Mouse (Mus musculus) hindbrain, embryonic 12.5 days (tissue): ENCODE data around the gene Aqp12. TPM values are rescaled to one million over a fixed set of nuclear protein-coding genes. Genes with fewer than 3 reads are reported as not detected.
"Not testable (repeated sequence)": the region's sequence is repeated elsewhere in the genome, so short reads cannot be mapped to it uniquely, and the experiment has no call there.

Experiments used
- ATAC-seq: fragments of 200-750 bp; cut with Nextera tagmentation; 2 replicates; pipeline ENCODE4 v1.8.0; 2017; ENCODE audit warnings: moderate TSS enrichment; ENCODE audit not compliant: low FRiP score
- H3K27ac ChIP-seq: fragments of 300-500 bp; sonication (generic); 2 replicates; pipeline ENCODE4 v1.5.1; 2016; ENCODE audit warnings: mild to moderate bottlenecking
- H3K27me3 ChIP-seq: fragments of 300-500 bp; sonication (generic); 2 replicates; pipeline ENCODE4 v1.6.1; 2016; ENCODE audit warnings: mild to moderate bottlenecking
- H3K36me3 ChIP-seq: fragments of 300-500 bp; sonication (generic); 2 replicates; pipeline ENCODE4 v1.6.1; 2016; ENCODE audit warnings: mild to moderate bottlenecking
- H3K4me1 ChIP-seq: fragments of 300-500 bp; sonication (generic); 2 replicates; pipeline ENCODE4 v1.6.1; 2016
- H3K4me2 ChIP-seq: fragments of 300-500 bp; sonication (generic); replicated peaks from 2 replicates; pipeline ENCODE4 v1.6.1; 2016; ENCODE audit warnings: mild to moderate bottlenecking
- H3K4me3 ChIP-seq: fragments of 300-500 bp; sonication (generic); 2 replicates; pipeline ENCODE4 v1.5.1; 2016; ENCODE audit warnings: mild to moderate bottlenecking
- H3K9ac ChIP-seq: fragments of 300-500 bp; sonication (generic); 2 replicates; pipeline ENCODE4 v1.6.1; 2016; ENCODE audit warnings: mild to moderate bottlenecking, moderate library complexity
- H3K9me3 ChIP-seq: fragments of 300-500 bp; sonication (generic); replicated peaks from 2 replicates; pipeline ENCODE4 v1.6.1; 2016; ENCODE audit warnings: mild to moderate bottlenecking
- WGBS: fragments of 180-500 bp; shearing (Covaris S2); methylation state at CpG from one replicate; pipeline ENCODE4 v1.1.7; 2016; 5-methylcytosine and 5-hydroxymethylcytosine counted together
- polyA plus RNA-seq: library from polyadenylated mRNA; unstranded; fragments of >200 nt; fragmentation: Nextera tagmentation; extraction: Ambion mirVana; gene quantifications from 2 replicates; pipeline ENCODE4 v1.2.1, GENCODE M21; 2016

The Aqp12 gene
- not detected in 2 replicates for polyA plus RNA-seq

- 0 out of 2 replicates have a peak, but pooled peaks cover 3% of the 10 kb centered on the region for H3K9me3 ChIP-seq
Observed at GRCm38 (mm10) chr1:93006061-93006460, at the start of gene Aqp12. Gene Aqp12 (plus strand): TSS chr1:93006334.

GRCm38 (mm10) chr1:92956571-92957335 is 49.4 kb upstream of the Aqp12 start:
- H3K9ac ChIP-seq, H3K36me3 ChIP-seq, H3K27me3 ChIP-seq, H3K4me3 ChIP-seq, H3K27ac ChIP-seq, H3K9me3 ChIP-seq, H3K4me1 ChIP-seq, ATAC-seq: not testable (repeated sequence)
- WGBS = 10% methylated on average over 11 of the region's 11 CpGs
- H3K4me2 ChIP-seq = peak overlapping the region; percentile 37

More at GRCm38 (mm10) chr1:93006061-93006460, at the start of gene Aqp12:
- Histone ChIP-seq H3K9ac (no peak within 1 kb of the TSS), H3K4me2 (no peak within 1 kb of the TSS), H3K27me3 (no peaks in the 10 kb centered on the region), H3K36me3 (no peaks in the 10 kb centered on the region), H3K4me1 (no peaks in the 10 kb centered on the region), H3K27ac (no peak within 1 kb of the TSS), H3K4me3 (no peak within 1 kb of the TSS)
- no peak for ATAC-seq
- WGBS = 84% methylated on average over 7 of the region's 7 CpGs

GRCm38 (mm10) chr1:92958999-92959398 is 47.1 kb upstream of the Aqp12 start:
- no peak overlapping the region for H3K9ac ChIP-seq
- H3K27me3 ChIP-seq = no peaks in the 10 kb centered on the region
- H3K36me3 ChIP-seq = no peaks in the 10 kb centered on the region
- no peaks in the 10 kb centered on the region for H3K4me1 ChIP-seq
- no peak overlapping the region for H3K4me2 ChIP-seq
- no peak overlapping the region for H3K4me3 ChIP-seq
- 79% methylated on average over 1 of the region's 1 CpGs for WGBS
- H3K27ac ChIP-seq = no peak overlapping the region
- no peak for ATAC-seq
- no peaks in the 10 kb centered on the region for H3K9me3 ChIP-seq

- not testable (repeated sequence) for H3K9me3 ChIP-seq, H3K4me2 ChIP-seq, H3K4me3 ChIP-seq, H3K4me1 ChIP-seq, H3K9ac ChIP-seq, H3K27me3 ChIP-seq, ATAC-seq, H3K27ac ChIP-seq, H3K36me3 ChIP-seq
- WGBS = 92% methylated on average over 6 of the region's 6 CpGs
Observed at GRCm38 (mm10) chr1:92970791-92971190, 35.3 kb upstream of the Aqp12 start.

- no peaks in the 10 kb centered on the region for H3K36me3 ChIP-seq
- no peak for ATAC-seq
- H3K4me1 ChIP-seq = peaks cover 12% of the 10 kb centered on the region
- H3K27me3 ChIP-seq = no peaks in the 10 kb centered on the region
- H3K27ac ChIP-seq = no peak overlapping the region
- no peak overlapping the region for H3K4me3 ChIP-seq
- 88% methylated on average over 7 of the region's 7 CpGs for WGBS
- no peak overlapping the region for H3K9ac ChIP-seq
- H3K9me3 ChIP-seq = no peaks in the 10 kb centered on the region
- no peak overlapping the region for H3K4me2 ChIP-seq
Observed at GRCm38 (mm10) chr1:92971879-92972795, 34.0 kb upstream of the Aqp12 start.

GRCm38 (mm10) chr1:92972854-92973253 is 33.3 kb upstream of the Aqp12 start:
- no peak overlapping the region for H3K27ac ChIP-seq
- no peaks in the 10 kb centered on the region for H3K36me3 ChIP-seq
- no peak overlapping the region for H3K4me3 ChIP-seq
- 95% methylated on average over 1 of the region's 1 CpGs for WGBS
- H3K9me3 ChIP-seq = no peaks in the 10 kb centered on the region
- ATAC-seq = no peak
- peaks cover 12% of the 10 kb centered on the region for H3K4me1 ChIP-seq
- no peak overlapping the region for H3K4me2 ChIP-seq
- no peak overlapping the region for H3K9ac ChIP-seq
- no peaks in the 10 kb centered on the region; the same call in 1 of the 2 replicates for H3K27me3 ChIP-seq

- Histone ChIP-seq H3K9me3 (no peaks in the 10 kb centered on the region), H3K4me1 (peaks cover 16% of the 10 kb centered on the region), H3K4me3 (no peak overlapping the region), H3K27ac (no peak overlapping the region), H3K9ac (no peak overlapping the region), H3K4me2 (no peak overlapping the region), H3K27me3 (no peaks in the 10 kb centered on the region; the same call in none of the 2 replicates), H3K36me3 (no peaks in the 10 kb centered on the region)
- 61% methylated on average over 6 of the region's 6 CpGs for WGBS
- ATAC-seq = no peak
Observed at GRCm38 (mm10) chr1:92976141-92976566, 30.0 kb upstream of the Aqp12 start.

GRCm38 (mm10) chr1:92978645-92979044 is 27.5 kb upstream of the Aqp12 start:
- ATAC-seq = no peak
- Histone ChIP-seq H3K27ac (no peak overlapping the region), H3K4me1 (peaks cover 11% of the 10 kb centered on the region), H3K27me3 (no peaks in the 10 kb centered on the region; the same call in none of the 2 replicates), H3K36me3 (no peaks in the 10 kb centered on the region), H3K9ac (no peak overlapping the region), H3K9me3 (no peaks in the 10 kb centered on the region), H3K4me2 (no peak overlapping the region), H3K4me3 (no peak overlapping the region)
- 46% methylated on average over 7 of the region's 7 CpGs for WGBS

GRCm38 (mm10) chr1:92979073-92979602 is 27.0 kb upstream of the Aqp12 start:
- Histone ChIP-seq H3K9me3 (no peaks in the 10 kb centered on the region), H3K4me1 (peaks cover 11% of the 10 kb centered on the region), H3K27me3 (no peaks in the 10 kb centered on the region; the same call in none of the 2 replicates), H3K36me3 (no peaks in the 10 kb centered on the region), H3K9ac (no peak overlapping the region), H3K4me2 (no peak overlapping the region), H3K27ac (no peak overlapping the region), H3K4me3 (no peak overlapping the region)
- ATAC-seq = 0 out of 2 replicates have a peak, but pooled peaks have one; percentile 23
- 35% methylated on average over 11 of the region's 11 CpGs for WGBS

- Histone ChIP-seq H3K27me3 (no peaks in the 10 kb centered on the region; the same call in none of the 2 replicates), H3K4me1 (peaks cover 8% of the 10 kb centered on the region), H3K27ac (no peak overlapping the region), H3K9ac (no peak overlapping the region), H3K36me3 (no peaks in the 10 kb centered on the region), H3K9me3 (no peaks in the 10 kb centered on the region), H3K4me2 (no peak overlapping the region), H3K4me3 (no peak overlapping the region)
- no peak for ATAC-seq
- WGBS = 82% methylated on average over 7 of the region's 7 CpGs
Observed at GRCm38 (mm10) chr1:92981056-92981845, 24.9 kb upstream of the Aqp12 start.

- Histone ChIP-seq H3K4me2 (no peak overlapping the region), H3K27me3 (no peaks in the 10 kb centered on the region; the same call in 1 of the 2 replicates), H3K27ac (no peak overlapping the region), H3K9me3 (no peaks in the 10 kb centered on the region), H3K9ac (no peak overlapping the region), H3K36me3 (no peaks in the 10 kb centered on the region), H3K4me3 (no peak overlapping the region), H3K4me1 (peaks cover 4% of the 10 kb centered on the region; the same call in 1 of the 2 replicates)
- ATAC-seq = no peak
- WGBS = 93% methylated on average over 17 of the region's 17 CpGs
Observed at GRCm38 (mm10) chr1:92982931-92983605, 23.1 kb upstream of the Aqp12 start.
